Mouse (Mus musculus): ENCODE data around the gene Luzp1. TPM values are rescaled to one million over a fixed set of nuclear protein-coding genes. Genes with fewer than 3 reads are reported as not detected.
A peak's percentile ranks its signal among the peaks of the same experiment; 100 is the strongest.

The Luzp1 gene
- polyA plus RNA-seq, 1 experiment from 2014 or later, result 82.9 TPM

GRCm38 (mm10) chr4:136466226-136466625, 3.3 kb upstream of the Luzp1 start:
- peaks cover 16% of the 10 kb centered on the region for H3K4me1 ChIP-seq (replicated peaks; ENCODE audit: control insufficient read depth, insufficient read depth, low read length)
- WGBS, result 45% methylated on average over 4 of the region's 4 CpGs
- H3K27me3 ChIP-seq (replicated peaks; ENCODE audit: control insufficient read depth, insufficient read depth, low read length), result no peaks in the 10 kb centered on the region
- H3K27ac ChIP-seq (ENCODE audit: low read depth, low read length), result no peak overlapping the region; the same call in 1 of the 2 replicates
- no peak overlapping the region for H3K4me3 ChIP-seq (ENCODE audit: low read depth, low read length)
- no peak for ATAC-seq
- no peak overlapping the region for H3K9ac ChIP-seq (ENCODE audit: low read depth, low read length)
- no peak for TF ChIP-seq CTCF (IDR thresholded peaks at IDR 0.05; ENCODE audit: low read depth)
- H3K4me2 ChIP-seq (replicated peaks; ENCODE audit: low read depth), result no peak overlapping the region
- H3K9me3 ChIP-seq (ENCODE audit: control insufficient read depth), result no peaks in the 10 kb centered on the region
- H3K36me3 ChIP-seq (ENCODE audit: control insufficient read depth, insufficient read depth), result no peaks in the 10 kb centered on the region

- H3K36me3 ChIP-seq (ENCODE audit: control insufficient read depth, insufficient read depth), result no peaks in the 10 kb centered on the region
- peak; percentile 73 for ATAC-seq
- peaks cover 15% of the 10 kb centered on the region for H3K4me1 ChIP-seq (replicated peaks; ENCODE audit: control insufficient read depth, insufficient read depth, low read length)
- H3K27me3 ChIP-seq (replicated peaks; ENCODE audit: control insufficient read depth, insufficient read depth, low read length), result no peaks in the 10 kb centered on the region
- 46% methylated on average over 14 of the region's 14 CpGs for WGBS
- peak overlapping the region; percentile 83; the same call in 1 of the 2 replicates for H3K4me3 ChIP-seq (ENCODE audit: low read depth, low read length)
- H3K9ac ChIP-seq (ENCODE audit: low read depth, low read length), result no peak overlapping the region
- peak overlapping the region; percentile 81 for H3K4me2 ChIP-seq (replicated peaks; ENCODE audit: low read depth)
- TF ChIP-seq CTCF (IDR thresholded peaks at IDR 0.05; ENCODE audit: low read depth), result no peak
- peak overlapping the region; percentile 99 for H3K27ac ChIP-seq (ENCODE audit: low read depth, low read length)
- no peaks in the 10 kb centered on the region for H3K9me3 ChIP-seq (ENCODE audit: control insufficient read depth)
These were observed 821 bp upstream of the Luzp1 start for GRCm38 (mm10) chr4:136468553-136469327.

- Histone ChIP-seq H3K36me3 (ENCODE audit: control insufficient read depth, insufficient read depth) (no peaks in the 10 kb centered on the region), H3K27ac (ENCODE audit: low read depth, low read length) (peak overlapping the region; percentile 99), H3K4me3 (ENCODE audit: low read depth, low read length) (peak overlapping the region; percentile 83), H3K9me3 (ENCODE audit: control insufficient read depth) (no peaks in the 10 kb centered on the region), H3K4me1 (replicated peaks; ENCODE audit: control insufficient read depth, insufficient read depth, low read length) (peaks cover 6% of the 10 kb centered on the region), H3K9ac (ENCODE audit: low read depth, low read length) (peak overlapping the region; percentile 98), H3K4me2 (replicated peaks; ENCODE audit: low read depth) (peak overlapping the region; percentile 81), H3K27me3 (replicated peaks; ENCODE audit: control insufficient read depth, insufficient read depth, low read length) (no peaks in the 10 kb centered on the region)
- no peak for TF ChIP-seq CTCF (IDR thresholded peaks at IDR 0.05; ENCODE audit: low read depth)
- 2% methylated on average over 16 of the region's 55 CpGs for WGBS
- ATAC-seq, result peak; percentile 39
These were observed 383 bp downstream of the Luzp1 start for GRCm38 (mm10) chr4:136469941-136470346.

GRCm38 (mm10) chr4:136470347-136471071, 948 bp downstream of the Luzp1 start:
- H3K9ac ChIP-seq (ENCODE audit: low read depth, low read length), result peak overlapping the region; percentile 98
- peak; percentile 3; the same call in 1 of the 2 replicates for ATAC-seq
- 0 out of 2 replicates have a peak, but pooled peaks have one; percentile 10 for TF ChIP-seq CTCF (IDR thresholded peaks at IDR 0.05; ENCODE audit: low read depth)
- H3K4me3 ChIP-seq (ENCODE audit: low read depth, low read length), result peak overlapping the region; percentile 83
- no peaks in the 10 kb centered on the region for H3K36me3 ChIP-seq (ENCODE audit: control insufficient read depth, insufficient read depth)
- no peaks in the 10 kb centered on the region for H3K27me3 ChIP-seq (replicated peaks; ENCODE audit: control insufficient read depth, insufficient read depth, low read length)
- peaks cover 6% of the 10 kb centered on the region for H3K4me1 ChIP-seq (replicated peaks; ENCODE audit: control insufficient read depth, insufficient read depth, low read length)
- peak overlapping the region; percentile 81 for H3K4me2 ChIP-seq (replicated peaks; ENCODE audit: low read depth)
- H3K9me3 ChIP-seq (ENCODE audit: control insufficient read depth), result no peaks in the 10 kb centered on the region
- under 1% methylated on average over 50 of the region's 58 CpGs for WGBS
- peak overlapping the region; percentile 99 for H3K27ac ChIP-seq (ENCODE audit: low read depth, low read length)

GRCm38 (mm10) chr4:136476692-136477091, 7.1 kb downstream of the Luzp1 start:
- no peak overlapping the region for H3K4me3 ChIP-seq (ENCODE audit: low read depth, low read length)
- ATAC-seq, result no peak
- H3K27ac ChIP-seq (ENCODE audit: low read depth, low read length), result no peak overlapping the region
- no peaks in the 10 kb centered on the region for H3K27me3 ChIP-seq (replicated peaks; ENCODE audit: control insufficient read depth, insufficient read depth, low read length)
- H3K9me3 ChIP-seq (ENCODE audit: control insufficient read depth), result no peaks in the 10 kb centered on the region
- TF ChIP-seq CTCF (IDR thresholded peaks at IDR 0.05; ENCODE audit: low read depth), result no peak
- WGBS, result 85% methylated on average over 1 of the region's 1 CpGs
- no peak overlapping the region for H3K9ac ChIP-seq (ENCODE audit: low read depth, low read length)
- no peak overlapping the region for H3K4me2 ChIP-seq (replicated peaks; ENCODE audit: low read depth)
- H3K4me1 ChIP-seq (replicated peaks; ENCODE audit: control insufficient read depth, insufficient read depth, low read length), result no peaks in the 10 kb centered on the region
- H3K36me3 ChIP-seq (ENCODE audit: control insufficient read depth, insufficient read depth), result no peaks in the 10 kb centered on the region

- H3K9me3 ChIP-seq (ENCODE audit: control insufficient read depth), result no peaks in the 10 kb centered on the region
- 88% methylated on average over 2 of the region's 2 CpGs for WGBS
- H3K27ac ChIP-seq (ENCODE audit: low read depth, low read length), result no peak overlapping the region
- TF ChIP-seq CTCF (IDR thresholded peaks at IDR 0.05; ENCODE audit: low read depth), result no peak
- no peak overlapping the region for H3K4me3 ChIP-seq (ENCODE audit: low read depth, low read length)
- H3K4me2 ChIP-seq (replicated peaks; ENCODE audit: low read depth), result no peak overlapping the region
- 0 out of 2 replicates have a peak, but pooled peaks cover 3% of the 10 kb centered on the region for H3K36me3 ChIP-seq (ENCODE audit: control insufficient read depth, insufficient read depth)
- no peaks in the 10 kb centered on the region for H3K27me3 ChIP-seq (replicated peaks; ENCODE audit: control insufficient read depth, insufficient read depth, low read length)
- H3K4me1 ChIP-seq (replicated peaks; ENCODE audit: control insufficient read depth, insufficient read depth, low read length), result no peaks in the 10 kb centered on the region
- no peak for ATAC-seq
- H3K9ac ChIP-seq (ENCODE audit: low read depth, low read length), result no peak overlapping the region
These were observed 17.0 kb downstream of the Luzp1 start for GRCm38 (mm10) chr4:136486549-136486948.

All from intestine, postnatal 0 days (tissue).